Mouse (Mus musculus) right cerebral cortex, postnatal 36 days (tissue): Measurements from ENCODE around the gene Srp14.

Experiments
- DNase-seq, 2 experiments: peaks; one replicate each; pipeline ENCODE4 v3.0.0; 2022; ENCODE audit warnings: low spot score in 2 of 2, mixed read lengths in 1 of 2

The Srp14 gene

DNA sequence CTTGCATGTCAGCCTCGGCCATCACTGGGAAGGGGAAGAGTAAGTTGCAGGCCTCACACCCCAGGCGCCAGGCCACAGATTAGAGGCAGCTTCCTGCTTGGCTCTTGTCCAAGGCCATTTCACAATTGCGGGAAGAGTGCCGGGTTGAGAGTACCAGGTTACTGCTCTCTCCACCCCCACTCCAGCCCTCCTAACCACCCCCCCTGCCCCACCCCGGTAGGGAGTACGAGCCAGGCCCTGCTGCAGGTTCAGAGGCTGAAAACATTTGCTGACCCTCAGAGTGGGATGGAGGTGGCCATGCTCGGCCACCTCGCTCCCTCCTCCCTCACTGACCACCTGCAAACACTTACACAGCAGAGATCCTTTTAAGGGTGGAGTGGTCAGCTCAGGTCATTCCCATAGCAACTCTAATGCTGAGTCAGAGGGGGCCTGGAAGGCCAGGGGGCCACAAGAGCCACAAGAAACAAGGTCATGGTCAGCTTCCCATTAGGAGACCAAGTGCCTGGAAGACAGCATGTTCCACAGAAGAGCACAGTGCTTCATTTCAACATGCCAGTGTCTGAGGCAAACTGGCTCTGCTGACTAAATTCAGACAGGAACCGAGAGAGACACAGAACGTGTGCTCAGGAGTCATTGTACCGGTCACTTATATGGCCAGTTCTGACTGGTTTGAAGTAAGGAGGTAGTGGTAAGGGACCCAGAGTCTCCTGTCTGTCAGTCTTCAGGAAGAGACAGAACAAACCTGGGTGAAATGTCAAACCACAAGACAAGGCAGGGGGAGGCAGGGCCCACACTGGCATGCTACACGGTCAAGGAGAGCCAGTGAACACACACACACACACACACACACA, 11.0 kb upstream of the Srp14 start:
- no peak for DNase-seq

DNA sequence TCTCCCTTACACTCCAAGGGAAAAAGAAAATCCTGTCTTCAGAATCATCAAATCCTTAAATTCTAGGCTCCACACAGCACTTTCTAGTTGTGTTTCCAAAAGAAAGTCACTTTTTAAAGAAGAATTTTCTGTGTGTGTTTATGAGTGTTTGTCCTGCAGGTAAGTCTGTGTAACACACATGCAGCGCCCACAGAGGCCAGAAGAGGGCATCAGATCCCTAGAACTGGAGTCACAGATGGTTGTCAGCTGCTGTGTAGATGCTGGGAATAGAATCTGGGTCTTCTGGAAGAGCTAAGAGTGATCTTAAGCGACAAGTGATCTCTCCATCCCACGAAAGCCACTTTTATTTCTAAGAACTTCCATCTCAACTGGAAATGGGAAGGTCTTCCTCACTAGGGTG, 8.3 kb upstream of the Srp14 start:
- no peak for DNase-seq

DNA sequence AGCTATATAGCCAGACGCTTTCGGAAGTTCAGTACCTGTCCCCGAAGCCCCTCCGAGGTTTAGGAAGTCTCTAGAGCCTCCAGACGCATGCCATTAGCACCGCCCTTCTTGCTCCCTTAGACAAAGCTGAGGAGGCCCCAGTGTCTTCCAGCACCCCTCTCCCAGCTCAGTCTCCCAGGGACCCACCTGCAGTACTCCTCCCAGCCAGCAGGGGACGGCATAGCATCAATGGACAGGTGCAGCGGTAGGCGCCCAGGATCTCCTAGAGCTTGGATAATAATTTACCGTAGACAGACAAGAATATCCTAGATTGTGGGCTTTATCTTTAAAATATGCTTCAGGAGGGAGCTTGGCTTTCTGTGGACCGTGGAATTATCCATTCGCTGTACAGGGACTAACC, 7.4 kb upstream of the Srp14 start:
- DNase-seq = peak; percentile 42 to 54

DNA sequence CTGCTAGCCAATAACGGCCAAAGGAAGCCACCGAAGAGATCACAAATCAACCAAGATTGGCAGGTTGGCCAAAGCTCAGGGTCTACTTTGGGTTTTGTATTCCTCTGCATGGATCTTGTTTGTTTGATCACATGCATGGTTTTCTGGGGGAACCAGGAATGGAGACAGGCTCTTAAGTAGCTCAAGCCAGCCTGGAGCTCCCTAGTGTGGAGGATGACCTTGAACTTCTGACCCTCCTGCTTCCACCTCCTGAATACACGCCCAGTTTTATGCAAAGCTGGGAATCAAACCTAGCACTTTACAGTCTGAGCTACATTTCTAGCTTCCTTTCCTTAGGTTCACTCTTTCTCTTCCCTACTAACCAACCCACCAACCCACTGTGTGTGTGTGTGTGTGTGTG, 5.9 kb upstream of the Srp14 start:
- no peak for DNase-seq

DNA sequence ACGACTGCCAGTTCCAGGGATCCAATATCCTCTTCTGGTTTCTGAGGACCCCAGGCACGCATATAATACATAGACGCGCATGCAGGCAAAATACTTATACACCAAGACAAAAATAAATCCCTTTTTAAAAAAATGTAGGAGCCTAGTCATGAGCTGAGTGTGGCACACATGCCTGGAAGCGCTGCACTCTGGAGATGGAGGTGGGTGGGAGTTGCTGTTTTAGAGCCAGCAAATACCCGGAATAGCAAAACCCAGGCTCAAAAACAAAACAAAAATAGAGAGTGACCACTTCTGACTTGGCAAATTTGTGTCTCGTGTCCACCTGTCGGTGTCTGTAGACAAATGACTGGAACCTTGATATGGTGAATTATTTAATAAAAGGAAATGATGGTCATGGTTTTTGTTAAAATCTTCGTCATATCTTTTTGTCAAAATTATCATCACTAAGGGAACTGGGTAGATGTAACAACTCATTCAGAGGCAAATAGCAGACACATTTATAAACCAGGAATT, 4.9 kb upstream of the Srp14 start:
- peak in 1 of 2 experiments; percentile 44 for DNase-seq

DNA sequence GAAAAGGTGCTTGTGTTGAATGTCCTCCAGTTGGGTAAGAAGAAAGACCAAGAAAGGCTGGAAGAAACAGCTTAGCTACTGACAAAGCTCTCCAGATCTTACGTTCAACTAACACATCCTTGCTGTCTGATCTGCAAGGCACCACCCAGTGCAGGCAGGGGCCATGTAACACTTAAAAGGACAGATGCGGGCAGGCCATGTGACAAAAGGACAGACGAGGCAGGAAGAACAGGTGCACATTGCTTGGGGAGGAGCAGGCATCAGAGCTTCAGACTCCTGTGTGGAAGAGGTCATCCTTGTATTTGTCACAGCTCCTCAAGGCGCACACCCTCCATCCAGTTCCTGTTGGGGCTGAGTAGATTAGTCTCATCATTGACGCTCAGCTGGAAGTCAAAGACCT, 3.5 kb upstream of the Srp14 start:
- DNase-seq = no peak

DNA sequence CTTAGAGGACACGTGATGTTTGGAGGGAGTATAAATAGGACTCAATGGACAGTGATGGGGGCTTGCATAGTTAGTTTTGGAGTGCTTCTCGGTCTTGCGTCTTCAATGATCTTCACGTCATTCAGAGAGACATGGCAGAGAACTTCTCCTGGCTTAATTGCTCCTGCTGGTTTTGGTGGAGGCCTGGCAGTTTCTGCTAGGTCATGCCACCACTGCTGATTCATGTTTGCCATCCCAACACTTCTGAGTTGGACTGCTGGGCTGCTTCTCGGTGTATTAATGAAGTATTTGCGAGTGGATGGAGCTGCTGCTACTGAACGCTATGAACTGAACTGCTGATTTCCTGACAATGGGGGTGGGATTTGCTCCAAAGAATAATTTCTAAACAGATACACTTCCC, 1.4 kb upstream of the Srp14 start:
- no peak for DNase-seq

DNA sequence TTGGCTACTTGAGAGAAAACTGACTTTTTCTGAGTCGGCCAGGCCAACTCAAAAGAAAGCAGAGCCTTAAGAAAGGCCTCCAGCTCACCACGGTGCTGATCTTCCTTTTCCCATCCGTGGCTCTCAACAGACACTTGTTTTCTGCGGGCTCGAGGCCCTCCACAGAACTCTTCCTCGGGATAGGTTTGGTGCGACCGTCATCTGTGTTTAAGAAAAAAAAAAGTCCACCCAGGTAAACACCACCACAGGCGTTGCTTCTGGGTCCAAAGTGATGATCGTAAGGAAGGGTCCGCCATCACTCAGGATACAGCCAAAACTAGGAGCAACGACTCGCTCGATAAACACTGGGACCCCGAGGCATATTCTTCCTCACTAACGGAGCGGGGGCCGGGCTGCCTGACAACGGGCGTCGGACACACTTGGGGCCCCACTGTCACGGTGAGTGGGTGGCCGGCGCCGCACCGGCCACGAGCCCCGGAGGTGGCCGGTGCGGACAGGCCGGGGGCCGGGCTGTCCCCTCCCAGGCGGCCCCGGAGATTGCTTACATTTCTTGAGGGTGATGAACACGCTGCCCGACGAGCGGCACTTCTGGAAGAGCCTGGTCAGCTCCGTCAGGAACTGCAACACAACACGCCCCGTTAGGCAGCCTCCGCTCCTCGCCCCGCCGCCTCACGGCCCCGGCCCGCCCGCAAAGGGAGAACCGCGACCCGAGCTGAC, 520 bp downstream of the Srp14 start:
- DNase-seq = no peak

DNA sequence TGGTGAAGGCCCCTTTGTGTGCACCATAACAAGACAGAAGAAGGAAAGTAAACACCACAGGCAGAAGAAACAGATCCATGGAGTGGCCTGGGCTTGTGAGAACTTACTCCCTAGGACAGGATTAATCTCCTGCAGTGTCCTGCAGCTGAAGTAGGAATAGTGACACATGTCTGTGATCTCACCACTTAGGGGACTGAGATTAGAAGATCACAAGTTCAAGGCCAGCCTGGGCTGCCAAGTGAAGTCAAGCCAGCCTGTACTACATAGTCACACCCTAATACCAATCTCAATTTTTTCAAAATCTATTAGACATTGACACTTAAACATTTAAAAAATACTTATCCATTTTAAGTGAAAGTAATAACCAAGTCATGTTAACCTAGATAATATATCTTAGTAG, 11.2 kb downstream of the Srp14 start:
- DNase-seq = no peak

DNA sequence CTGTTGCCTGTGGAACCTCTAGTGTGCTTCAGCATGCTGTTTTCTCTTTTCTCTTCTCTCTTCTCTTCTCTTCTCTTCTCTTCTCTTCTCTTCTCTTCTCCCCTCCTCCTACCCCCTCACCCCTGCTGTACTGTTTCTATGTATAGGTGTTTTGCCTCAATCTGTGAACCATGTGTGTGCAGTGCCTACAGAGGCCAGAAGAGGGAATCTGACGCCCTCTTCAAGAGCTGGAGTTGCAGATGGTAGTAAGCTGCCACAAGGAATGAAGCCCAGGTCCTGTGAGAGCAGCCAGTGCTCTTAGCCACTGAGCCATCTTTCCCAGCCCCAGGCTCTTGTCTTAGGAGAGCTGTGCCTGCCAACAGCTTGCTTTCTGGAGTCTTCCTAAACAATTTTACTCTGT, 12.9 kb downstream of the Srp14 start:
- DNase-seq = no peak

DNA sequence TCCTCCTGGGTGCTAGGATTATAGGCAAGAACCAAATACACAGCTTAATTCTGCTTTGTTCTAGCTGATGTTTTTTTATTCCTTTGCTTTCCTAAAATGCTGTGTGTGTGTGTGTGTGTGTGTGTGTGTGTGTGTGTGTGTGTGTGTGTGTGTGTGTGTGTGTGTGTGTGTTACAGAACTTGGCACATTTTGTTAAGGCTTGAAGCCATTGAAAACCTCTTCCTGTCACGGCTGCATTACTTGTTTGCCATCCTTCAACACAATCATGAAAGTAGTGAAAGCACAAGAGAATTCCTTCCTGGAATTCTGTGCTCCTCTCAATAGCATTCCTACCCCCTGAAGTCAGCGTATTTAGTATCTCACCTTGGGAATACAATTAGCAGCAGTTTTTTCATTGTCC, 13.6 kb downstream of the Srp14 start:
- no peak for DNase-seq

DNA sequence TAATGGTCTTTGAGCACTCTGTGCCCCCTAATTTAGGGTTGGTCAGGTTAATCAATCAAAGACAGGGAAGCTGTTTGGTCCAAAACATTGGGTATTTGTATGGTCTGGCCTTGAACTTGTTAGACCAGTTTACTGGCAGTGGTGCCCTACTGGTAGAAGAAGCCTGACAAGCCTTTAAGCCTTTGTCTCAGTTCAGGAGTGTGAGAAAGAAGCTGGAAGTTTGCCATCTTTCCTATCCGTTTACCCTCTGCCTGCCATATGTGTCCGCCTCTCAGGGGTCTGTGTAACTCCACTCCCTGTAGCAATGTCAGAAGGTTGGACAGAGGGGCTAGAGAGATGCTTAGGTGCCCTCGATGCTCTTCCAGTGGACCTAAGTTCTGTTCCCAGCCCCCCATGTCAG, 15.1 kb downstream of the Srp14 start:
- no peak for DNase-seq

DNA sequence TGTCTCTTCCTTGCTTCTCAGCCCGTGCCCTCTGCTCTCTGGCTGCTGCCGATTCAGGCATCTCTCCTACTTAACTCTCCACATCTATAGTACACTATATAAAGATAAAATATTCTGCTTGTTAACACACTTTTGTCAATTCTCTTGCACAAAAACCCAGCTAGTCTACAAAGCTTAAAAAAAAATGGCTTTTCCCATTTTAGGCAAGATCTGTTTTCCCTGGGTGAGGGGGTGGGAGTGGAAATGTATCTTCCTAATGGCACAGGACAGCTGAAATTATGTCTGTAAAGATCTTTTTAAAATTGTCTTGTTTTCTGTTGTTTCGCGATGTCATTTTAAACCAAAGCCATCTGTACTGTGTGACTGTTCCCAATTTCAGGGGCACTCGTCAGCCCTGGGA, 16.0 kb downstream of the Srp14 start:
- no peak for DNase-seq

DNA sequence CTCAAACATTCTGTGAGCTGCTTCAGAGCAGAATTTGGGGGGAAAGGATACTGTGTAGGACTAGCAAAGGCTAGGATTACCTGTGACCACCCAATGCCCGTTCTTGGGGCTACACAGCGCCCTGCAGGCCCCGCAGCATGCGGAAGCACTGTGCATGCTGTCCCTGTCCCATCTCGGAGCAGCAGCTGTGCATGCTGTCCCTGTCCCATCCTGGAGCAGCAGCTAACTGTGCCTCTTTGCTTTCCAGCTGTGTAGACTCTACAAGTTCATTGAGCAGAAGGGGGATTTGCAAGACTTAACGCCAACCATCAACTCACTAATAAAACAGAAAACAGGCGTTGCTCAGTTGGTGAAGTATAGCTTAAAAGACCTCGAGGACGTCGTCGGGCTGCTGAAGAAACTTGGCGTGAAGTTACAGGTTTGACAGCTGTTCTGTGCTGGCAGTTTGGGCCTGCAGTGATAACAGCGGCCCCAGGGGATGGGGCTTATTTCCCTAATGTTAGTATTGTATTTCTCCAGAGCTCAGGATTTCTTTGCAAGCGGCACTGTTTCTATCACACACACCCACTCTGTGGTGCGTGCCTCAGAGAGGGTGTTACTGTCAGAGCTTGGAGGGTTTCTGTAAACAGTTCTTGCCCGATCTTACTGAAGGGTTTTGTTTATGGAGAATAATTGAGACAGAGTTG, 17.9 kb downstream of the Srp14 start:
- no peak for DNase-seq

DNA sequence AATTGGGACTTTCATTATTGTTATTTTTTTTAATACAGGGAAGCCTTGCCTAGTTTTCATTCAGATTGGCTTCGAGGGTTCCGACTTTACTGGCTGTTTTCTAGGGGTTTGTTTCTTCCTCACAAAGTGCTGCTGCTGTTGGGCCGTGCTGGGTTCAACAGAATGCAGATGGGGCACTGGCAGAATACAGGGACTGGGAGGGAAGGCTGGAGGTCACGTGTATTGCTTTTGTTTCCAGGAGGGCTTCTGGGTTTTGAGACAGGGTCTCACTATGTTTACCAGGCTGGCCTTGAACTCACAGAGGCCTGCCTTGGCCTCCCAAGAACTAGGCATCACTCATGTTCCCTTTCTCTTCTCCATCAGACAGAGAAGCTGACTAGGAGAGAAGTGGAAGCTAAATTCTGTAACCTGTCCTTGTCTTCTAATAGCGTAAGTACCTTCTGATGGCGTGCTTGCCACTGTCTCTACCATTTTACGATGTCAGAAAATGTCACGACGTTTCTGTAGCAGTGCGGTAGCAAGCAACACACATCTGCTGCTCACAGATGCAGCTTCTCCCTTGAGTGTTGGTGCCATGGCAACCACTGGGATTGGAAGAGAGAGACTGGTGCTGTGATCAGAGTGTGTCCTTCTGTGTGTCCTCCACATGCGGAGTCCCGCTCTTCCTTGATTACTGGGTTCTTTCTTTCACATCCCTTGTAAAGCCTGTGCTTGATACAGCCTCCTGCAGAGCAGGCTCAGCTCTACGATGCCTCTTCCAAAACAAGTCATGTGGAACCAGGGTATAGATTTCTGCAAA, 21.8 kb downstream of the Srp14 start:
- peak; percentile 38 to 48 for DNase-seq

DNA sequence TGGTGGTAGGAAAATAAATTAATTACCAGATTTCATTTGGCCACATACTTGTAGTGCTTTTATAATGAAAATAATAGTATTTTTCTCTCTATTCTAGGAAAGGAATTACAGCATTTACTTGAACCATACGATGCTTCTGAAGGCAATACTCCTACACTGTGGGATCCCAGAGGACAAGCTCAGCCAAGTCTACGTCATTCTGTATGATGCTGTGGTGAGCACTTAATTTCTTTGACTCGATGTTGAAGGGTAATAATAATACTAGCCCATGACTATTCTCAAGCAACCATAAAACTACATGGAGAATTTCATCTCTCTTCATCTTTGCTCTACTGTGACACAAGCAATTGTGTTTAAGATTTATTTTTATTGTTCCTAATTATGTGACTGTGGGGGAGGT, 22.5 kb downstream of the Srp14 start:
- no peak for DNase-seq

DNA sequence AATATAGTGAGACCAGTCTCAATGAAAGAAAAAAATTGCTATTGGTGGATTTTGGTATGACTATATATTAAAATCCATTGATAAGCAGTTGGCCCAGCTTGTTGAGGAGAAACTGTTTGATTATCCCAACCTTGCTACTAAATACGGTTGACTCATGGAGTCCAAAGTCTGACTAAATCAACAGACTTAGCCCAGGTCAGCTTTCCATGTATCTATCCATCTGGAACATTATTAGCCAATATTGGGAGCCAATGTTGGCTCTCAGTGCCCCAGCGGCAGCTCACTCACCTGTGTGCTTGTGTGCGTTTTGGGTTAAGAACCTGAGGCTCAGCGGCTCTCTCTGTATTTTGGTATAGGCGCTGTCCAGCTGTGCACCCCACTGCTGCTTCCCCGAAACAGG, 28.5 kb downstream of the Srp14 start:
- DNase-seq = no peak

DNA sequence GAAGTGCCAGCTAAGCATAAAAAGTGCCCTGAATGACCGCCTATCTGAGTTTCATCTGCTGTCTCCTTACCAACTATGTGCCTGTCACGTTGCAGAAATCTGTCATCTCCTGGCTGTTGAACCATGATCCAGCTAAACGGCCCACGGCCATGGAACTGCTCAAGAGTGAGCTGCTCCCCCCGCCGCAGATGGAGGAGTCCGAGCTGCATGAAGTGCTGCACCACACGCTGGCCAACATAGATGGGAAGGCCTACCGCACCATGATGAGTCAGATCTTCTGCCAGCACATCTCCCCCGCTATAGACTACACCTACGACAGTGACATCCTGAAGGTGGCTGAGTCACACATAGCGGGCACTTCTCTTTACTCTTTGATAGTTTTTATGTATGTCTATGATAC, 31.3 kb downstream of the Srp14 start:
- DNase-seq = peak; percentile 74 to 82

DNA sequence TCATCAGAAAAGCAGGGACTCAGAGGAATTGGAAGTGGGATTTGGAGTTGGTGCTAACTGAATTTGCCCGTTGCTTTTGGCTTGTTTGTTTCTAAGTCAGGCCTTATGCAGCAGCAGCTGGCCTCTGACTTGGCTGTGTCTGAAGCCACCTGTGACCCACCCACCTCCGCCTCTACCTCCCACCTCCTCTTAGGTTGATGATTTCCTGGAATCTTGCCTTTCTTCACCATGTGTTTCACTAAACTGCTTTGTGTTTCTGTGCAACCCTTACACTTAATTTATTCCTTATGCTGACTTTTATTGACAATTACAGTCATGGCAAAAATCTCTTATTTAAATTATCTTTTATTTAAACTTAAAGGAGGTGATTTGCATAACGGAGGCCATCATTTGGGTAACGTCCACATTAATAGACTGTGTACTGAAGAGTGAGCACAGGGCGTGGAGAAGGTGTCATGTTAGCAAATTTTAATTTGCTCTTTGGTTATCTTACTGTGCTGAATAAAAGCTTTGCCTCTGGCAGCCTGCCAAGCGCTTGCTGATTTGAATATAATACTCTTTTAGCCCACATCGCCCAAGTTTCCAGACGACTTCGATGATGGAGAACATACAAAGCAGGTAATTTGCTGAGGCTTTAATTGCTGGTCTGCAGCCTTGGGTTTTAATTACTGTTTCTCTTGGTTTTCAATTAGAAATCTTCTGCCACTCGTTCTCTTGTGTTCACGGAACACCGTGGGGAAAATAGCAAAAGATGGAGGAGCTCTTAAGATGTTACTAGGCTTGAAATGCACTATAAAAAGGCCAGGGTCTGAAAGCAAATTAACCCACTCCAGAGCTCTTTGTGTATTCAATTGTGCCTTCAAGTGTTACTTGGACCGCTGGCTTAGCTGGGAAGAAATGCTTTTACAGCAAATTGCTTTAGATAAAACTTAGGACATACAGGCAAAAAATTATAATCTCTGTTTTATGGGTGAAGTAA, 33.5 kb downstream of the Srp14 start:
- DNase-seq = no peak

DNA sequence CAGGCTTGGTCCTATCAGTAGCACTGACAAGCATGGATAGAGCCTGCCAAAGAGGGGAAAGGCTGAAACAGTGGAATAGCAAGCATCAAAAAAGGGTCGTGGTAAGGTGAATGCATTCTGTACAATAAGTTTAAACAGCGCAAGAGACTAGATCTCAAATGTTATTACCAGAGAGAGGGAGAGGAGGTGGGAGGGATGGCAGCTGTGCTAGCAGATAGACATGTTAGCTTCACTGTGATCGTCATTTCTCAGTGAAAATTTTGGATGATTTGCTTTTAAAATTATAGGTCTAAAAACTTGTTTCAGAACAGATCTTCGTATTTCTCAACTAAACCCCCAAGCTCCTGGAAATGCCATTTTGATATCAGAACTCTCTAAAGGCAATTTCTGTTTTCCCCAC, 36.8 kb downstream of the Srp14 start:
- DNase-seq = no peak

DNA sequence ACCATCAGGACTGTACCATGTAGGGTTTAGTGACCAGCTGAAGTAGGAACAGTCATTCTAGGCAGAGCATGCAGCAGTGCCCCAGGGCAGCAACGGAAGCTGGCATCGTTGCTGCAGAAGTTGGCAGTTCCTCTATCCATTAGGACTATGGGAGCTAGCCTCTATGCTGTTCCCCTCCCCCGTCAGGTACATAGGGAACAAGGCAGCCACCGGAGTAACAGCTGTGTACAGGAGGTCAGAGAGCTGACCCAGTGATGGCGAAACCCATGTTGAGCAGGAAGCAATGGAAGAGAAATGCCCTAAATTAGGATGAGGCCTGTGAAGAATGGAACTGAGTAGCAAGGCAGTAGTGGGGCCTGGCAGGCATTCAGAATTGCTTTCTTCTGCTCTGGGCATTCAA, 37.3 kb downstream of the Srp14 start:
- DNase-seq = no peak
